Comparison of ENCODE assay signal across 22 mouse cellular contexts in the genomic region with DNA sequence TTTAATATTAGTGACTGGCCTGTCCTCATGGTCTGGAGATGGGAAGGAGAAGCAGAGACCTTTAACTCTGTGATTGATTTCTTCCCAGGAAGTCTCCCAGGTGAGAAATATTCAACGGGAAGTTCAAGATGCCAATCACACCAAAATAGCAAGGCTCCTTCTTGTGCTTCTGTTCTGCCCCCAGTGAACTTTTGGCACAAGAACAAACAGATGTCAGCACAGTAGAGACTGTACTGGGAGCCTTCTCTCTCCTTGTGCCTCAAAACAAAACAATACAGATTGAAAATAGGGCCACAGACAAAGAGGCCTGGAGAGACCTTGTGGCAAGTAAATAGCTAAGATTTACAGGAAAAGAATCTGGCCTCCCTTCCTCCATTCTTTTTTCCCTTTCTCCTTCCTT.
DNase-seq lines count a peak whose midpoint lies in the region; ATAC-seq and TF ChIP-seq lines count a peak whose summit lies in the region.
"Had no signal": no experiment of that assay in that cellular context is flagged by ENCODE, and none has a peak within 500 bp of the region (broad histone marks: within the 10 kb centered on the region; RNA-seq: fewer than 3 reads in every experiment).

No protein-coding gene starts in this region.

- no peaks in the 10 kb centered on the region for H3K27me3 ChIP-seq in forebrain, embryonic 14.5 days (replicated peaks; ENCODE audit: control insufficient read depth, insufficient read depth, low read length)
- H3K27me3 ChIP-seq in forebrain, embryonic 10.5 days (ENCODE audit: poor library complexity, severe bottlenecking) = no peaks in the 10 kb centered on the region
- no peaks in the 10 kb centered on the region for H3K27me3 ChIP-seq in kidney, adult 2 months (replicated peaks; ENCODE audit: control insufficient read depth, insufficient read depth, low read length)
- H3K27me3 ChIP-seq: forebrain, embryonic 13.5 days; hindbrain, embryonic 15.5 days; neural tube, embryonic 13.5 days had no signal

- H3K27ac ChIP-seq in forebrain, embryonic 14.5 days (ENCODE audit: low read depth, low read length) = no peak overlapping the region
- H3K27ac ChIP-seq in forebrain, embryonic 10.5 days = no peak overlapping the region
- no peak overlapping the region for H3K27ac ChIP-seq in kidney, adult 2 months (ENCODE audit: insufficient read depth, low read depth, low read length)
- H3K27ac ChIP-seq: forebrain, embryonic 13.5 days; hindbrain, embryonic 15.5 days; left cerebral cortex, adult 2 months; neural tube, embryonic 13.5 days; stomach, postnatal 0 days had no signal

- no peak overlapping the region for H3K4me3 ChIP-seq in forebrain, embryonic 14.5 days (ENCODE audit: low read depth, low read length)
- H3K4me3 ChIP-seq in forebrain, embryonic 10.5 days = no peak overlapping the region
- H3K4me3 ChIP-seq in kidney, adult 2 months (ENCODE audit: insufficient read depth, low read depth, low read length) = no peak overlapping the region
- H3K4me3 ChIP-seq: forebrain, embryonic 13.5 days; hindbrain, embryonic 15.5 days; left cerebral cortex, adult 2 months; neural tube, embryonic 13.5 days had no signal

- TF ChIP-seq POLR2A in kidney, adult 2 months (IDR thresholded peaks at IDR 0.05; ENCODE audit: low read depth, low read length) = no peak

- no peak overlapping the region for H3K9ac ChIP-seq in forebrain, embryonic 14.5 days (ENCODE audit: low read length)
- H3K9ac ChIP-seq: forebrain, embryonic 13.5 days; hindbrain, embryonic 15.5 days; neural tube, embryonic 13.5 days had no signal

- H3K36me3 ChIP-seq in forebrain, embryonic 14.5 days (ENCODE audit: control insufficient read depth, insufficient read depth, low read length) = no peaks in the 10 kb centered on the region
- no peaks in the 10 kb centered on the region for H3K36me3 ChIP-seq in forebrain, embryonic 10.5 days (replicated peaks)
- H3K36me3 ChIP-seq in kidney, adult 2 months (ENCODE audit: control insufficient read depth, insufficient read depth, low read length) = no peaks in the 10 kb centered on the region
- H3K36me3 ChIP-seq: hindbrain, embryonic 15.5 days; neural tube, embryonic 13.5 days had no signal

- ATAC-seq in cerebellum, adult (ENCODE audit: insufficient number of reproducible peaks, low FRiP score, low TSS enrichment) = peak; percentile 49; the same call in 1 of the 2 replicates
- no peak for ATAC-seq in forebrain, embryonic 14.5 days
- ATAC-seq: forebrain, embryonic 13.5 days; intestine, embryonic 16.5 days had no signal

- no peaks in the 10 kb centered on the region for H3K4me1 ChIP-seq in forebrain, embryonic 14.5 days (ENCODE audit: control insufficient read depth, insufficient read depth, low read length)
- peaks cover 15% of the 10 kb centered on the region for H3K4me1 ChIP-seq in forebrain, embryonic 10.5 days
- no peaks in the 10 kb centered on the region for H3K4me1 ChIP-seq in kidney, adult 2 months (ENCODE audit: control insufficient read depth, insufficient read depth, low read length)
- H3K4me1 ChIP-seq: hindbrain, embryonic 15.5 days; neural tube, embryonic 13.5 days had no signal

- H3K9me3 ChIP-seq in forebrain, embryonic 14.5 days (replicated peaks; ENCODE audit: control insufficient read depth, low read length) = no peaks in the 10 kb centered on the region
- no peaks in the 10 kb centered on the region for H3K9me3 ChIP-seq in forebrain, embryonic 10.5 days
- H3K9me3 ChIP-seq: forebrain, embryonic 13.5 days; hindbrain, embryonic 15.5 days; neural tube, embryonic 13.5 days had no signal

- DNase-seq in cerebellum, postnatal 25 days = no peak
- peak; percentile 13 for DNase-seq in forebrain, embryonic 14.5 days (ENCODE audit: low spot score)
- no peak for DNase-seq in forebrain, embryonic 10.5 days (ENCODE audit: extremely low spot score, low spot score)
- DNase-seq in kidney, adult 2 months = peak; percentile 37
- no peak for DNase-seq in kidney, adult 18-20 months
- DNase-seq in kidney, postnatal 25 days = peak; percentile 11 to 38
- no peak for DNase-seq in urinary bladder, postnatal 25 days (ENCODE audit: low spot score)
- DNase-seq: adrenal gland, adult 2 months; gastrocnemius, postnatal 10 days; heart, postnatal 36 days; left cerebral cortex, postnatal 4 days; liver; lung, postnatal 10 days; midbrain, embryonic 14.5 days; right cerebral cortex, adult 18-20 months had no signal

- 15% methylated on average over 1 of the region's 1 CpGs for WGBS in forebrain, embryonic 14.5 days
- 77% methylated on average over 1 of the region's 1 CpGs for WGBS in forebrain, embryonic 10.5 days
- WGBS in kidney, adult 2 months = 19% methylated on average over 1 of the region's 1 CpGs

- H3K4me2 ChIP-seq in forebrain, embryonic 14.5 days (ENCODE audit: low read length) = no peak overlapping the region
- H3K4me2 ChIP-seq: forebrain, embryonic 13.5 days; hindbrain, embryonic 15.5 days; neural tube, embryonic 13.5 days had no signal

- no peak for TF ChIP-seq CTCF in kidney, adult 2 months (conservative IDR thresholded peaks at IDR 0.05; ENCODE audit: insufficient read depth, insufficient read length, low read depth, low read length)

Comparison
In these comparisons a context has a peak if more than half of its experiments do, and no peak if none do; other contexts are left out.
1. DNase-seq: peak in forebrain, embryonic 14.5 days (single experiment), kidney, adult 2 months (single experiment) and kidney, postnatal 25 days (2 of 2); none in cerebellum, postnatal 25 days (0 of 2), forebrain, embryonic 10.5 days (single experiment), kidney, adult 18-20 months (single experiment) and urinary bladder, postnatal 25 days (single experiment).